Mouse (Mus musculus) forebrain, embryonic 14.5 days (tissue): ENCODE measurements around the gene Parg. TPM values are rescaled to one million over a fixed set of nuclear protein-coding genes. Genes with fewer than 3 reads are reported as not detected.
"Not testable (repeated sequence)": the region's sequence is repeated elsewhere in the genome, so short reads cannot be mapped to it uniquely, and the experiment has no call there.

Experiments used
- ATAC-seq: fragments of 200-750 bp; cut with Nextera tagmentation; 2 replicates; pipeline ENCODE4 v1.8.0; 2017; ENCODE audit warnings: mild to moderate bottlenecking, moderate library complexity
- DNase-seq: peaks from one replicate; pipeline ENCODE4 v3.0.0-alpha.2; 2015; ENCODE audit warnings: low spot score
- H3K27ac ChIP-seq: fragments of 300-500 bp; sonication (generic); 2 replicates; pipeline ENCODE4 v1.5.1; 2014; ENCODE audit warnings: low read depth, mild to moderate bottlenecking, control low read depth, low read length, moderate library complexity
- H3K27me3 ChIP-seq: fragments of 300-500 bp; sonication (generic); replicated peaks from 2 replicates; pipeline ENCODE4 v1.6.1; 2014; ENCODE audit warnings: low read length, control low read depth, mixed read lengths; ENCODE audit not compliant: control insufficient read depth, insufficient read depth
- H3K36me3 ChIP-seq: fragments of 300-500 bp; sonication (generic); 2 replicates; pipeline ENCODE4 v1.6.1; 2014; ENCODE audit warnings: low read length, control low read depth; ENCODE audit not compliant: control insufficient read depth, insufficient read depth
- H3K4me1 ChIP-seq: fragments of 300-500 bp; sonication (generic); 2 replicates; pipeline ENCODE4 v1.6.1; 2014; ENCODE audit warnings: antibody characterized with exemption, low read length, control low read depth; ENCODE audit not compliant: control insufficient read depth, insufficient read depth
- H3K4me2 ChIP-seq: fragments of 300-500 bp; sonication (generic); 2 replicates; pipeline ENCODE4 v1.6.1; 2014; ENCODE audit warnings: mild to moderate bottlenecking, control low read depth, low read length
- H3K4me3 ChIP-seq: fragments of 300-500 bp; sonication (generic); 2 replicates; pipeline ENCODE4 v1.5.1; 2014; ENCODE audit warnings: low read depth, low read length, control low read depth
- H3K9ac ChIP-seq: fragments of 300-500 bp; sonication (generic); 2 replicates; pipeline ENCODE4 v1.6.1; 2014; ENCODE audit warnings: mild to moderate bottlenecking, low read length, control low read depth, moderate library complexity
- H3K9me3 ChIP-seq: fragments of 300-500 bp; sonication (generic); replicated peaks from 2 replicates; pipeline ENCODE4 v1.6.1; 2016; ENCODE audit warnings: low read length, control low read depth, mixed read lengths; ENCODE audit not compliant: control insufficient read depth
- WGBS: fragments of 180-500 bp; shearing (Covaris S2); extraction: QIAGEN DNeasy Blood & Tissue Kit; methylation state at CpG from one replicate; pipeline ENCODE4 v1.1.7; 2014; 5-methylcytosine and 5-hydroxymethylcytosine counted together
- polyA plus RNA-seq: library from polyadenylated mRNA; unstranded; fragments of >200 nt; fragmentation: Nextera tagmentation; extraction: Ambion mirVana; gene quantifications from 2 replicates; pipeline ENCODE4 v1.2.1, GENCODE M21; 2014

The Parg gene
- polyA plus RNA-seq, 1 experiment from 2014 or later: 41.0 TPM

DNA sequence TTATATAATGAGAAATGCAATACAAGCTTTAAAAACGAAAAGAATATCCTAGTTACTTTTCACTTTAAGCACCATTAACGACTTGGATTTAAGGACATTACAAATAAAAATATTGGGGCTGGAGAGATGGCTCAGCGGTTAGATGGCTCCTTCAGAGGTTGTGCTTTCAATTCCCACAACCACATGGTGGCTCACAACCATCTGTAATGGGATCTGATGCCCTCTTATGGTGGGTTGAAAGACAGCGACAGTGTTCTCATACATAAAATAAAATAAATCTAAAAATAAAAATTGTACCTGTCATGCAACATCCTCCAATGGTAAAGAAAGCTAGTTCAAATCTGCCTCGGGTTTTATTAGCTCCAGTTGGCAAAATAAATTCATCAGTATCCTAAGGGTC lies 8.2 kb upstream of the Parg start:
- not testable (repeated sequence) for H3K4me3 ChIP-seq, H3K9me3 ChIP-seq, DNase-seq, ATAC-seq, H3K4me1 ChIP-seq, H3K9ac ChIP-seq, H3K4me2 ChIP-seq, H3K27ac ChIP-seq, H3K27me3 ChIP-seq
- peaks cover 67% of the 10 kb centered on the region for H3K36me3 ChIP-seq
- WGBS: 89% methylated on average over 5 of the region's 5 CpGs

GRCm38 (mm10) chr14:32201354-32201753 lies 395 bp upstream of the Parg start:
- DNase-seq: peak; percentile 23
- peak; percentile 13; the same call in 1 of the 2 replicates for ATAC-seq
- H3K4me3 ChIP-seq: peak overlapping the region; percentile 93
- H3K4me1 ChIP-seq: peaks cover 21% of the 10 kb centered on the region
- WGBS: under 1% methylated on average over 24 of the region's 26 CpGs
- H3K4me2 ChIP-seq: peak overlapping the region; percentile 65
- H3K27me3 ChIP-seq: no peaks in the 10 kb centered on the region
- H3K36me3 ChIP-seq: peaks cover 22% of the 10 kb centered on the region
- H3K9ac ChIP-seq: peak overlapping the region; percentile 95
- no peaks in the 10 kb centered on the region for H3K9me3 ChIP-seq
- H3K27ac ChIP-seq: no peak overlapping the region

GRCm38 (mm10) chr14:32226601-32227000 lies 24.9 kb downstream of the Parg start:
- H3K4me1 ChIP-seq: no peaks in the 10 kb centered on the region
- DNase-seq (no peak), ATAC-seq (no peak)
- H3K4me3 ChIP-seq: no peak overlapping the region
- peaks cover 3% of the 10 kb centered on the region for H3K36me3 ChIP-seq
- H3K27me3 ChIP-seq: no peaks in the 10 kb centered on the region
- no peak overlapping the region for H3K9ac ChIP-seq
- no peaks in the 10 kb centered on the region for H3K9me3 ChIP-seq
- H3K27ac ChIP-seq: no peak overlapping the region
- no peak overlapping the region for H3K4me2 ChIP-seq

- no peak overlapping the region for H3K4me2 ChIP-seq
- DNase-seq (peak; percentile 80), ATAC-seq (no peak)
- H3K4me3 ChIP-seq: no peak overlapping the region
- H3K36me3 ChIP-seq: peaks cover 6% of the 10 kb centered on the region
- no peaks in the 10 kb centered on the region for H3K4me1 ChIP-seq
- H3K9me3 ChIP-seq: no peaks in the 10 kb centered on the region
- no peaks in the 10 kb centered on the region for H3K27me3 ChIP-seq
- no peak overlapping the region for H3K9ac ChIP-seq
- WGBS: 2% methylated on average over 2 of the region's 2 CpGs
- no peak overlapping the region for H3K27ac ChIP-seq
Measured at GRCm38 (mm10) chr14:32228996-32229395, 27.2 kb downstream of the Parg start.

- H3K9ac ChIP-seq: no peak overlapping the region
- 83% methylated on average over 4 of the region's 4 CpGs for WGBS
- no peak overlapping the region for H3K4me3 ChIP-seq
- H3K4me1 ChIP-seq: peaks cover 3% of the 10 kb centered on the region; the same call in 1 of the 2 replicates
- no peaks in the 10 kb centered on the region for H3K27me3 ChIP-seq
- no peak for ATAC-seq
- H3K9me3 ChIP-seq: no peaks in the 10 kb centered on the region
- no peak overlapping the region for H3K27ac ChIP-seq
- peaks cover 35% of the 10 kb centered on the region for H3K36me3 ChIP-seq
- DNase-seq: no peak
- H3K4me2 ChIP-seq: no peak overlapping the region
Measured at GRCm38 (mm10) chr14:32242401-32242800, 40.7 kb downstream of the Parg start.

- ATAC-seq: no peak
- H3K27me3 ChIP-seq: no peaks in the 10 kb centered on the region
- H3K36me3 ChIP-seq: peaks cover 20% of the 10 kb centered on the region
- H3K9ac ChIP-seq: no peak overlapping the region
- peaks cover 3% of the 10 kb centered on the region; the same call in 1 of the 2 replicates for H3K4me1 ChIP-seq
- H3K27ac ChIP-seq: no peak overlapping the region
- H3K4me3 ChIP-seq: no peak overlapping the region
- WGBS: 20% methylated on average over 2 of the region's 2 CpGs
- peak; percentile 6 for DNase-seq
- H3K4me2 ChIP-seq: no peak overlapping the region
- no peaks in the 10 kb centered on the region for H3K9me3 ChIP-seq
Measured at GRCm38 (mm10) chr14:32246019-32246418, 44.3 kb downstream of the Parg start.

GRCm38 (mm10) chr14:32249616-32250015 lies 47.9 kb downstream of the Parg start:
- H3K9me3 ChIP-seq: no peaks in the 10 kb centered on the region
- H3K4me2 ChIP-seq: no peak overlapping the region
- H3K27me3 ChIP-seq: no peaks in the 10 kb centered on the region
- ATAC-seq: no peak
- 96% methylated on average over 6 of the region's 6 CpGs for WGBS
- peaks cover 10% of the 10 kb centered on the region; the same call in 1 of the 2 replicates for H3K36me3 ChIP-seq
- H3K4me1 ChIP-seq: peaks cover 3% of the 10 kb centered on the region; the same call in 1 of the 2 replicates
- H3K4me3 ChIP-seq: no peak overlapping the region
- H3K9ac ChIP-seq: no peak overlapping the region
- DNase-seq: no peak
- no peak overlapping the region for H3K27ac ChIP-seq

GRCm38 (mm10) chr14:32260830-32261229 lies 59.1 kb downstream of the Parg start:
- Histone ChIP-seq H3K4me1 (no peaks in the 10 kb centered on the region), H3K9me3 (no peaks in the 10 kb centered on the region), H3K4me3 (no peak overlapping the region), H3K9ac (no peak overlapping the region), H3K4me2 (no peak overlapping the region), H3K36me3 (peaks cover 31% of the 10 kb centered on the region), H3K27ac (no peak overlapping the region), H3K27me3 (no peaks in the 10 kb centered on the region)
- DNase-seq (no peak), ATAC-seq (no peak)
- WGBS: 77% methylated on average over 6 of the region's 6 CpGs

DNA sequence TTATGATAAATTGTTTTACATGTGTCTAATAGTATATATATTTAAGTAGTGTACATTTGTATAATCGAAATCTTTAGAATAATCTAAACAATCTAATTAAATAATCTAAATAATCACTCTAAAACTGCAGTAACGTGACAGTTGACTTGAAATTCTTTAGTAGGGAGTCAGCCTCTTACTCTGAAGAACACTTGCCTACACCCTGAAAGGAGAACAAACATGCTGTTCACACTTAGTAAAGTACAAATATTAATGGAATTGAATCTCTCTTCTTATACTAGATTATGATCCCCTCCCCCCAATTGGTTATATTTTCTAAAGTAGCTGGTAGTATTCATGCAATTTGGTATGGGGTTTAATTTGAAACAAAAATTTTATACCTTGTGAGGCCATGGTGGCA lies 60.0 kb downstream of the Parg start:
- DNase-seq (no peak), ATAC-seq (no peak)
- WGBS: 85% methylated on average over 2 of the region's 2 CpGs
- Histone ChIP-seq H3K27ac (no peak overlapping the region), H3K9me3 (no peaks in the 10 kb centered on the region), H3K9ac (no peak overlapping the region), H3K27me3 (no peaks in the 10 kb centered on the region), H3K36me3 (peaks cover 31% of the 10 kb centered on the region), H3K4me2 (no peak overlapping the region), H3K4me3 (no peak overlapping the region), H3K4me1 (no peaks in the 10 kb centered on the region)
